Mouse (Mus musculus) retina, adult 2 months (tissue): Measurements from ENCODE around the gene Frs2.
A peak's percentile ranks its signal among the peaks of the same experiment; 100 is the strongest.

Source experiments
- DNase-seq: peaks from one replicate; pipeline ENCODE4 v3.0.0-alpha.2; 2012; ENCODE audit warnings: low read depth, low spot score

Frs2 gene

GRCm38 (mm10) chr10:117106244-117106643, 42.1 kb downstream of the Frs2 start:
- DNase-seq, result no peak

GRCm38 (mm10) chr10:117105015-117105414, 43.3 kb downstream of the Frs2 start:
- DNase-seq, result no peak

GRCm38 (mm10) chr10:117103854-117104598, 44.3 kb downstream of the Frs2 start:
- DNase-seq, result no peak

GRCm38 (mm10) chr10:117100175-117100574, 48.2 kb downstream of the Frs2 start:
- DNase-seq, result no peak

- DNase-seq, result no peak
Observed at GRCm38 (mm10) chr10:117097116-117097698, 51.1 kb downstream of the Frs2 start.

- no peak for DNase-seq
Observed at GRCm38 (mm10) chr10:117096096-117096495, 52.2 kb downstream of the Frs2 start.

- DNase-seq, result no peak
Observed at GRCm38 (mm10) chr10:117094504-117095329, 53.6 kb downstream of the Frs2 start.

GRCm38 (mm10) chr10:117089628-117090027, 58.7 kb downstream of the Frs2 start:
- no peak for DNase-seq

- no peak for DNase-seq
Observed at GRCm38 (mm10) chr10:117081914-117082359, 66.4 kb downstream of the Frs2 start.

- no peak for DNase-seq
Observed at GRCm38 (mm10) chr10:117081326-117081725, 67.0 kb downstream of the Frs2 start.

- no peak for DNase-seq
Observed at GRCm38 (mm10) chr10:117078284-117078683, 70.0 kb downstream of the Frs2 start.

- no peak for DNase-seq
Observed at GRCm38 (mm10) chr10:117073176-117073575, 75.2 kb downstream of the Frs2 start.

GRCm38 (mm10) chr10:117072191-117072888, 76.0 kb downstream of the Frs2 start:
- no peak for DNase-seq

- no peak for DNase-seq
Observed at GRCm38 (mm10) chr10:117069109-117069508, 79.2 kb downstream of the Frs2 start.

- DNase-seq, result no peak
Observed at GRCm38 (mm10) chr10:117064076-117064475, 84.3 kb downstream of the Frs2 start.

- DNase-seq, result peak; percentile 91
Observed at GRCm38 (mm10) chr10:117063254-117064021, 84.9 kb downstream of the Frs2 start, which contains the start of gene Cct2. Cct2 (minus strand) TSS chr10:117063814.

GRCm38 (mm10) chr10:117062894-117063253, 85.5 kb downstream of the Frs2 start:
- DNase-seq, result no peak

- no peak for DNase-seq
Observed at GRCm38 (mm10) chr10:117055668-117056067, 92.7 kb downstream of the Frs2 start.

- no peak for DNase-seq
Observed at GRCm38 (mm10) chr10:117049961-117050597, 98.3 kb downstream of the Frs2 start.

GRCm38 (mm10) chr10:117049253-117049652, 99.1 kb downstream of the Frs2 start:
- DNase-seq, result no peak
